Mouse (Mus musculus) myocyte (in vitro differentiated cells): ENCODE measurements at regions not wholly inside any gene's neighbourhood (a gene's known extent, or its start where the extent isn't known, plus 50 kb on each side); places are given as distances from the start of the nearest gene placed in this dataset.

Experiments used
- MAX ChIP-seq: IDR thresholded peaks from one replicate; pipeline ENCODE4 v1.6.1; 2011; ENCODE audit warnings: low read depth, mild to moderate bottlenecking, control low read depth
- POLR2A ChIP-seq: IDR thresholded peaks from one replicate; pipeline ENCODE4 v1.6.1; 2011; ENCODE audit warnings: low read depth, mild to moderate bottlenecking, control low read depth, moderate library complexity; ENCODE audit not compliant: insufficient read length
- USF1 ChIP-seq: IDR thresholded peaks from one replicate; pipeline ENCODE4 v1.6.1; 2011; ENCODE audit warnings: low read depth, mild to moderate bottlenecking, control low read depth, moderate library complexity

GRCm38 (mm10) chr2:38424278-38424931 is 85.3 kb downstream of the Lhx2 start:
- TF ChIP-seq USF1 (no peak), POLR2A (no peak), MAX (no peak)
